Mouse (Mus musculus) gastrocnemius, adult 2 months (tissue): ENCODE results near the gene Gm13289. TPM values are rescaled to one million over a fixed set of nuclear protein-coding genes. Genes with fewer than 3 reads are reported as not detected.
A peak's percentile ranks its signal among the peaks of the same experiment; 100 is the strongest.
"Not testable (repeated sequence)": the region's sequence is repeated elsewhere in the genome, so short reads cannot be mapped to it uniquely, and the experiment has no call there.

ENCODE experiments used
- DNase-seq: peaks from one replicate; pipeline ENCODE4 v3.0.0; 2022
- H3K27ac ChIP-seq: fragments of 200-600 bp; 2 replicates; pipeline ENCODE4 v1.8.1; 2022; ENCODE audit warnings: mild to moderate bottlenecking
- H3K4me3 ChIP-seq: fragments of 200-600 bp; 2 replicates; pipeline ENCODE4 v1.8.1; 2022; ENCODE audit warnings: mild to moderate bottlenecking, moderate library complexity
- CTCF ChIP-seq: fragments of 200-600 bp; IDR thresholded peaks from 2 replicates; pipeline ENCODE4 v1.8.1; 2022; ENCODE audit warnings: antibody characterized with exemption, mild to moderate bottlenecking, moderate library complexity
- intact Hi-C: fragments of 180-260 bp; cut with DNase I; formaldehyde crosslinking; loops from one replicate; pipeline ENCODE4 v1.15.1; 2025
- long read RNA-seq, 2 experiments: library from polyadenylated mRNA; stranded (forward); transcript quantifications; one replicate each; pipeline ENCODE4 v2.0.0; 2021
- total RNA-seq, 2 experiments: library from RNA; stranded (reverse); gene quantifications; 2 replicates each; pipeline ENCODE4 v1.2.3; 2021

The Gm13289 gene
- not detected for total RNA-seq
- long read RNA-seq, experiment 1, result 0 reads
- long read RNA-seq, experiment 2, result 0 reads

DNA sequence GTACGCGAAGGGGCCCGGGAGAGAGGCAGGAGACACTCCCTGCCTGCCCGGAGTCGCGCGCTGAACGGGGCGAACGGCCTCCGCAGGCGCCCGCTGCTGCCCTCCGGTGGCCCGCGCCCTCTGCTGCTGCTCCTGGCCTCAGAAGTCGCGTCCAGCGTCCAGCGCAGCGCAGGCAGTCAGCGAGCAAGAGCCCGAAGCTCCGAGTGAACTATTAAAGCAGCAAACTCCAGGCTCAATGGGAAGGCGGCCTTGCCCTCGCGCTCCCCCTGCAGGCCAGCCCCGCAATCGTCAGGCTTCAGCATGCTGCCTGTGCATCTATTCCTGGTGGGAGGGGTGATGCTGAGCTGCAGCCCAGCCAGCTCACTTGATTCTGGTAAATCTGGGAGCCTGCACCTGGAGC lies at the start of gene Gm13289:
Gene Gm13289, plus strand, starts transcription at position 301 of the 400 bp plus-strand sequence.
- H3K27ac ChIP-seq, H3K4me3 ChIP-seq, DNase-seq, intact Hi-C loops: not testable (repeated sequence)

DNA sequence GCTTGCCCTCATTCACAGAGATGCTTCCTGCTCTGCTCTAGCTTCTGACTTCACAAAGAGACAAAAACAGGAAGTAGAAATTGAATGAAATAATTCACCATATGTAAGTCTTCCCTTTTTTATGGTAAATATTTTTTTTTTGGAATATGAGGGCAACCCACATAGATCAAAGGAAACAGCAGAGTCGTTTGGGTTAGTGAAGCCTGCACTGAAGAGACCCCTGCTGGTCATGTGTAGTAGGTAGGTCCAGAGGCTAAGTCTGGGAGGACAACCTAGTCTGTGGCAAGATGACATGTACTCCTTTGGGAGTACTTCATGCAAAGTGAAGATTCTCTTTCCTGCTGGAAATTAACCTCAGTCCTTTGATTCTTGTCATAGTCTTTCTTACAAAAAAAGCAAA lies 49.4 kb upstream of the Gm13289 start:
- Histone ChIP-seq H3K4me3 (no peak overlapping the region), H3K27ac (no peak overlapping the region)
- intact Hi-C loops, result loop anchor here (1.0 kb wide), 1 partner anchor 31 kb away; no protein-coding TSS in a partner anchor
- peak; percentile 75 for TF ChIP-seq CTCF
- peak; percentile 36 for DNase-seq

DNA sequence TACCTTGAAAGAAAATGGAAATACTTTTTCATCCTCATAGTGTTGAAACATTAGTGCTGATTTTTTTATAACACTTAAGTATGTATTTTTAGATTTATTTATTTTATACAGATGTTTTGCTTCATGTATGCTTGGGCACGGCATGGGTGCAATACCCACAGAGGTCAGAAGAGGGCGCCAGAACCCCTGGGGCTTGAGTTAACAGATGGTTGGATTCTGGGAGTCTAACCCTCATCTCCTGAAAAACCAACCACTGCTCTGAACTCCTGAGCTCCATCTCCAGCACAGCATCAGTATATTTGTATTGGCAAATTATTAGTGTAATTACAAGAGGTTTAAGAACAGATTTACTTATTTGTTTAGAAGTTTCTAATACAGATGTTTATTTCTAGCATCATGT lies 38.2 kb upstream of the Gm13289 start:
- intact Hi-C loops, result no loop called here
- H3K27ac ChIP-seq, result no peak overlapping the region
- H3K4me3 ChIP-seq, result no peak overlapping the region
- no peak; the same call in 1 of the 2 replicates for TF ChIP-seq CTCF
- peak; percentile 75 for DNase-seq

DNA sequence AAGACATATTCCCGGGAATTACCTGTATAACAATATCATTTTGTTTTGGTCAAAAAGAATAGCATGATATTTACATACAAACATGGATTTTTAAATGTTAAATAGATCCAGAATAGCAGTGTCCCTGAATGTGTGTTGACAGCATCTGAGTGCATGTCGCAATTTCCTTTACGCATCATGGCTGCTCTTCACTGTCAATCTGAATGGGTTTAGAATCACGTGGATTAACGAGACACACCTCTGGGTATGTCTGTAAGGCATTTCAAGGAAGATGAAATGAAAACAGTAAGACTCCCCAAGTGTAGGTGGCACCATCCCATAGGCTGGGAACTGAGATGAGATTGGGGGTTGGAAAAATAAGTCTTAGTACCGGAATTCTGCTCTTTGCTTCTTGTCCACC lies 37.7 kb upstream of the Gm13289 start:
- no peak overlapping the region for H3K27ac ChIP-seq
- no peak overlapping the region for H3K4me3 ChIP-seq
- TF ChIP-seq CTCF, result no peak
- intact Hi-C loops, result no loop called here
- no peak for DNase-seq

DNA sequence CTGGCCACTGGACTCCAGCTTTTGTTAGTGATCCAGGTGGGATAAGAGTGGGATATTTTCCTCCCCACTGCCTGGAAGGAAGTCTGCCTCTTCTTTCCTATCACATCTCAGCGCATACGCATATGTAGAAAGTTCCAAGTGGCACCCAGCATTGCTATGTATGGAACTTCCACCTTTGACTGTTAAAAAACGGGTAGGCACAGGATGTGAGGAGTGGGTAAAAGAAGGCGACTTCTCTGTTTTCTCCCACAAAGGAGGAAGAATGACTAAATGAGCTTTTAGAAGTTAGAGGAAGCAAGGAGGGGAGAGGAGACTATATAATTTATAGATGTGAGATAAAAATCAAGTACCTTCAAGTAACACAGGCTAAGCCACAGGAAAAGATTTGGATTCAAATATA lies 35.3 kb upstream of the Gm13289 start:
- no peak overlapping the region for H3K4me3 ChIP-seq
- intact Hi-C loops, result loop anchor here (2.0 kb wide), 1 partner anchor 15 kb away; no protein-coding TSS in a partner anchor
- TF ChIP-seq CTCF, result no peak
- no peak for DNase-seq
- no peak overlapping the region for H3K27ac ChIP-seq

DNA sequence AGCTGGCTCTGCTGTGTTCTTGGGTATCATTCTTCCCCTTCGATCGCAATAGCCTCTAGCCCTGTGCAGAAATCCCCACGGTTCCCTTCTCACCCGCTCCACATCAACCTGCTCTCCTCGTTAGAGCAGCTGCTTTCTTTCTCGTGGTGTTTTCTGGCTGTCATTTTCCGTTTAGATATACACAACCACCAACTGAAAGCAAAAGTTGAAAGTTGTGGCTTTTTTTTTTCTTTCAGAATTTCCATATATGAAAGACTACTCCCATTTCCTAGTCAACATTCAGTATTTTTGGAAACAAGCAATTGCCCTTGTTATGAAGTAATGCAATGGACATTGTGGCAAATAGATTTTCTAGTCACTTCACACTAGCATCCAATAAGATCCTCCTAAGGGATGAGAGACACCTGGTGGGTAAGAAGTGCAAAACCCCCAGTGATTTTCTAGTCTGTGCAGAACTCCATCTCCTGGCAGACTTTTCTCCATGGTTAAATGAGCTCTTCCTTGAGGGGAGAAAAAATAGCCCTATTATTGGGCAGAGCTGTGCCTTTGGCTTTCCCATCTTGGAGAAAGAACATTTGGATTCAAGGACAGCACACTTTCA lies 33.9 kb upstream of the Gm13289 start:
- H3K4me3 ChIP-seq, result no peak overlapping the region
- TF ChIP-seq CTCF, result peak; percentile 20; the same call in 1 of the 2 replicates
- intact Hi-C loops, result no loop called here
- DNase-seq, result no peak
- no peak overlapping the region for H3K27ac ChIP-seq

DNA sequence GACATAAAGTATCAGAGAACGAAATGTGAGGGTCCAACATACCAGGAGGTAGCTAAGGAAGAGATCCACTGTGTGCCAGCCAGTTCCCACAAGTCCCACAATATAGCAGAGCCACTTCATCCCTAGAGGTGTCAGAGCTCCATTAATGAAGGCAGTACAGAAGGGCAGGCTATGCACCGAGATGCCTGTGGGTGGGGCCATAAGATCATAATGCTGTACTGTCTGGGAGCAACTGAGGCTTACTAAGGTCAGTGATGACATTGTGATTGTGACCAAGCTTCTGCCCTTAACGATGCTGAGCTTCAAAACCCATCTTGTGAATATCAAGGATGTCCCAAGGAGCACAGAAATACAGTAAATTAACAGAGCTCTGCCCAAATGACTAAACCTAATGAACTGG lies 32.5 kb upstream of the Gm13289 start:
- peak; percentile 26; the same call in 1 of the 2 replicates for TF ChIP-seq CTCF
- no peak overlapping the region for H3K27ac ChIP-seq
- intact Hi-C loops, result no loop called here
- no peak overlapping the region for H3K4me3 ChIP-seq
- DNase-seq, result no peak

DNA sequence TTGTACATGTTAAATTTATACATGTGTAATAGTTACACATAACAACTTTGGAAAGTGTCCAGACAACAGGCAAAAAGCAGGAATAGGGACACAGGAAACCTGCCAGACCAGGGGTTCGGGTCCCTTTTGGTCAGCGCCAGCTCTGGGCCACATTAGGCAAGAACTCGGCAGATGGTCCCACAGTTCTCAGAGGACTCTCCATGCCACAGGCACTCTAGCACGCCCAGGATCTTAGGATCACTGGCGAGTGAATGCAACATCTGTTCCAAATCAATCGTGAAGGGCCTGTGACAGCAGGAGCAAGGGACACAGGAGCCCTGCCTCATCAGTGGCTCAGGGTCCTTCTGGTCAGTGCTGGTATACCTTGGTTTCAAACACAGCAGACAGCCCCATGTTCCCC lies 26.8 kb upstream of the Gm13289 start:
- no peak overlapping the region for H3K4me3 ChIP-seq
- intact Hi-C loops, result no loop called here
- no peak overlapping the region for H3K27ac ChIP-seq
- no peak for TF ChIP-seq CTCF
- DNase-seq, result no peak

DNA sequence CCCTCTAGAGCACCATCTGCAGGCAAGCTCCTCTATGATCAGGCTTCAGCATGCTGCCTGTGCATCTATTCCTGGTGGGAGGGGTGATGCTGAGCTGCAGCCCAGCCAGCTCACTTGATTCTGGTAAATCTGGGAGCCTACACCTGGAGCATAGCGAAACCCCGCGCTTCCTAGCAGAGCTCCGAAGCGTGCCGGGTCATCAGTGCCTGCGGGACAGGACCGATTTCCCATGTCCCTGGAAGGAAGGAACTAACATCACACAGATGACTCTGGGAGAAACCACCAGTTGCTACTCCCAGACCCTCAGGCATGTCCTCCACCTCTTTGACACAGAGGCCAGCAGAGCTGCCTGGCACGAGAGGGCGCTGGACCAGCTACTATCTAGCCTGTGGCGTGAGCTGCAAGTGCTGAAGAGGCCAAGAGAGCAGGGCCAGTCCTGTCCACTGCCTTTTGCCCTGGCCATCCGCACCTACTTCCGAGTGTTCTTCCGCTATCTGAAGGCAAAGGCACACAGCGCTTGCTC lies 21.8 kb upstream of the Gm13289 start, which contains the start of gene Gm13271:
Gene Gm13271, plus strand, starts transcription at position 51 of the 523 bp plus-strand sequence.
- TF ChIP-seq CTCF, result peak; percentile 34; the same call in 1 of the 2 replicates
- DNase-seq, result peak; percentile 60
- H3K27ac ChIP-seq, H3K4me3 ChIP-seq, intact Hi-C loops: not testable (repeated sequence)

DNA sequence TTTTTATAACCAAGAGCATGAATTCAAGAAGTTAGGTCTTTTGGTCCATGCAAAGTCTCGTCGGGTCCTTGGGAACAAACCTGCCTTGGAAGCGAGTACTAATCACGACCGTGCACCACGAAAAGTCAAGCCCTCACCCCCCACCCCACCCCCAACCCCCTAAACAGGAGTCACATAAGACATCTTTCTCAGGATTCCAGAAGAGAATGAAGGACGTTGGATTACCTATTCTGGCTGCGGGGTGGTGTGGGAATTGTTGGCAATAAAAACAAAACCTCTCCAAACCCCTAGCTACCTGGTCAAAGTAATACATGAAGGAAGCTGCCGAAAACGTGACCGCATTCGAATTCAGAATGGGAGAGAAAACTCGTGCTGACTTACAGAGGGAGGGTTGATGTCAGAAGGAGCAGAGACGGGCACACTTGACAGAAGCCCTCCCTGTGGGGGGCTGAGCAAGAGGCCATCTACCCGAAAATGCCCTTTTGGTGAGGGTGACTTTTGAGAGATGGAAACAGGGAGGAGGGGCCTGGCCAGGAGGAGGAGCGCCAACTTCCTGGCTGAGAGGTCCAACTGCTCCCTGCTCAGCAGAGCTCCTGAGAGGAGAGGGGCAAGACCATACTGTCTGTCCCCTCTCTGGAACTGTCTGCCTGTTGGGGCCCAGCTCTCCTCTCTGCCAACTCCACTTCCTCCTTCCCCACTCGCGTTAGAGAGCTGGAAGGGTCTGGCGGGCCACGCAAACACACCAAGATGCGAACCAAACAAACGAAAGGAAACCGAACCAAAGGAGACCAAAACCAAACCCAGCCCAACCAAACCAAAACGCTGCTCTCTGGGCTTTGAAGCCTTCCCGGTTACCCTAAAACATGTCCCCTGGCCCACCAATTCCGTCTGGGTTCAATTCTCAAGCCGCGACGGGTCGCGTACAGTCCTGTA lies 19.9 kb upstream of the Gm13289 start:
- intact Hi-C loops, result loop anchor here (2.0 kb wide), 1 partner anchor 16 kb away; no protein-coding TSS in a partner anchor
- not testable (repeated sequence) for DNase-seq
- Histone ChIP-seq H3K4me3 (peak overlapping the region; percentile 75), H3K27ac (peak overlapping the region; percentile 86)

DNA sequence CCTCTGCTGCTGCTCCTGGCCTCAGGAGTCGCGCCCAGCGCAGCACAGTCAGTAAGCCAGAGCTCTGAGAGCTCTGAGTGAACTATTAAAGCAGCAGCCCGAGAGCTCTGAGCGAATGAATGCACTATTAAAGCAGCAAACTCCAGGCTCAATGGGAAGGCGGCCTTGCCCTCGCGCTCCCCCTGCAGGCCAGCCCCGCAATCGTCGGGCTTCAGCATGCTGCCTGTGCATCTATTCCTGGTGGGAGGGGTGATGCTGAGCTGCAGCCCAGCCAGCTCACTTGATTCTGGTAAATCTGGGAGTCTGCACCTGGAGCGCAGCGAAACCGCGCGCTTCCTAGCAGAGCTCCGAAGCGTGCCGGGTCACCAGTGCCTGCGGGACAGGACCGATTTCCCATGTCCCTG lies 19.1 kb upstream of the Gm13289 start:
- H3K4me3 ChIP-seq, result peak overlapping the region; percentile 75
- DNase-seq, result peak; percentile 83
- peak overlapping the region; percentile 86 for H3K27ac ChIP-seq
- peak; percentile 66 for TF ChIP-seq CTCF
- intact Hi-C loops, result loop anchor here (2.0 kb wide), 1 partner anchor 17 kb away; no protein-coding TSS in a partner anchor

DNA sequence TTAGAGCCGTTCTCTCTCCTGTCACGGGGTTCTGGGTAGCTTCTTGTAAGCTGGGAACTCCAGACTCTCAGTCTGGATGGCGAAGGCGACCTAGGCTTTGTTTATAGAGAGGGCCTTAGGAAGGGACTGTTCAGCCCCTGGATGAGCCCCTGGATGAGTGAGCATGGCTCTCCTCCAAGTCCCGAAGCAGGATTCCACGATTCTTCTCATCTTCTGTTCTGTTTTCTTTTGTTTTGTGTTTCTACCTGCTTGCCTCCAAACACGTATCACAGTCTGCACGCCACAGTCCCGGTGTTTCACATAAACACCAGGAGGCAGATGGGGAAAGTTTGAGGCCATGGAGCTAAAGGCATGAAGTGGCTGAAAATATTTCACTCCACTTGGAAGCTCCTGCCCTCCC lies 18.0 kb upstream of the Gm13289 start:
- DNase-seq, intact Hi-C loops, H3K27ac ChIP-seq, H3K4me3 ChIP-seq: not testable (repeated sequence)

DNA sequence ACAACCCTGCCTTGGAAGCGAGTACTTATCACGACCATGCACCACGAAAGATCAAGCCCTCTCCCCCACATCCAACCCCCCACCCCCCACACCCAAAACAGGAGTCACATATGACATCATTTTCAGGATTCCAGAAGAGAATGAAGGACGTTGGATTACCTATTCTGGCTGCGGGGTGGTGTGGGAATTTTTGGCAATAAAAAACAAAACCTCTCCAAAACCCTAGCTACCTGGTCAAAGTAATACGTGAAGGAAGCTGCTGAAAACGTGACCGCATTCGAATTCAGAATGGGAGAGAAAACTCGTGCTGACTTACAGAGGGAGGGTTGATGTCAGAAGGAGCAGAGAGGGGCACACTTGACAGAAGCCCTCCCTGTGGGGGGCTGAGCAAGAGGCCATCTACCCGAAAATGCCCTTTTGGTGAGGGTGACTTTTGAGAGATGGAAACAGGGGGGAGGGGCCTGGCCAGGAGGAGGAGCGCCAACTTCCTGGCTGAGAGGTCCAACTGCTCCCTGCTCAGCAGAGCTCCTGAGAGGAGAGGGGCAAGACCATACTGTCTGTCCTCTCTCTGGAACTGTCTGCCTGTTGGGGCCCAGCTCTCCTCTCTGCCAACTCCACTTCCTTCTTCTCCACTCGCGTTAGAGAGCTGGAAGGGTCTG lies 17.0 kb upstream of the Gm13289 start, which contains the start of gene Gm13283:
Gene Gm13283, plus strand, starts transcription at position 510 of the 659 bp plus-strand sequence.
- H3K27ac ChIP-seq, result peak within 1 kb of the TSS; percentile 71
- intact Hi-C loops, result not testable (repeated sequence)
- peak; percentile 51 for DNase-seq
- peak within 1 kb of the TSS; percentile 61 for H3K4me3 ChIP-seq
